Mouse (Mus musculus) ES-Bruce4 (cell line): ENCODE measurements around the gene Dync1h1.
"Not testable (repeated sequence)": the region's sequence is repeated elsewhere in the genome, so short reads cannot be mapped to it uniquely, and the experiment has no call there.

Experiments
- CTCF ChIP-seq: IDR thresholded peaks from one replicate; pipeline ENCODE4 v1.8.1; 2011; ENCODE audit warnings: low read depth, low read length
- EP300 ChIP-seq: IDR thresholded peaks from 2 replicates; pipeline ENCODE4 v1.6.1; 2011; ENCODE audit warnings: low read depth, low read length; ENCODE audit not compliant: insufficient read depth
- POLR2A ChIP-seq: IDR thresholded peaks from one replicate; pipeline ENCODE4 v1.8.1; 2011; ENCODE audit warnings: low read length; ENCODE audit not compliant: insufficient read depth

- TF ChIP-seq CTCF, POLR2A, EP300: not testable (repeated sequence)
Observed at GRCm38 (mm10) chr12:110693378-110693777, 92.1 kb downstream of the Dync1h1 start.
